10 mouse cellular contexts compared by ENCODE assay signal in the genomic region with DNA sequence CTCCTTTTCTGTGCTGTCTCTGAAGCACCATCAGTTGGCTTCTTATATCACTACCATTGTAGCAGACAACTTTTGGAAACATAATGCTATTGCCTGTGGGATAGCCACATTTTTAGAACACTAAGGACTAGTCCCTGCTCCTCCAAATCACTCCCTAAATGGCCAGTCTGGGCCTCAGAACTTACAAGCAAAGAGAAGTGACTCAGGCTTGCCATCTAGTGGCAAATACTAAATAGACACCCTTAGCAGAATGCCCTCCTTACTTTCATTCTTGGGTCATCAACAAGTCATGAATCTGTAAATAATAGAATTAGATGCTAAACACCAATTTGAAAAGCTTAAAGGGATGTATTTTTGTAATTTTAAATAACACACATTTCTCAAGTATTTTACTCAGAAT. TPM values are rescaled to one million over a fixed set of nuclear protein-coding genes. Genes with fewer than 3 reads are reported as not detected.
A peak's percentile ranks its signal among the peaks of the same experiment; 100 is the strongest.
DNase-seq lines count a peak whose midpoint lies in the region; ATAC-seq and TF ChIP-seq lines count a peak whose summit lies in the region.
"Had no signal": no experiment of that assay in that cellular context is flagged by ENCODE, and none has a peak within 500 bp of the region (broad histone marks: within the 10 kb centered on the region; RNA-seq: fewer than 3 reads in every experiment).

No protein-coding gene starts in this region.

- no peak overlapping the region for H3K27ac ChIP-seq in kidney, embryonic 14.5 days (ENCODE audit: low read depth, low read length)
- no peak overlapping the region for H3K27ac ChIP-seq in thymus, adult 2 months (ENCODE audit: control insufficient read depth, insufficient read depth, low read length)

- no peak overlapping the region for H3K9ac ChIP-seq in kidney, embryonic 14.5 days (ENCODE audit: low read depth, low read length)

- no peaks in the 10 kb centered on the region for H3K36me3 ChIP-seq in kidney, embryonic 14.5 days (ENCODE audit: control insufficient read depth, insufficient read depth, low read length)
- no peaks in the 10 kb centered on the region for H3K36me3 ChIP-seq in thymus, adult 2 months (ENCODE audit: control insufficient read depth, insufficient read depth, low read length)

- no peak for TF ChIP-seq POLR2A in thymus, adult 2 months (IDR thresholded peaks at IDR 0.05; ENCODE audit: control insufficient read depth, extremely low read depth, insufficient read depth, low read length, poor library complexity)

- peak; percentile 87; the same call in 1 of the 2 replicates for ATAC-seq in common myeloid progenitor, adult 5-6 weeks (replicated peaks; ENCODE audit: low read depth, poor library complexity, severe bottlenecking)
- 0 out of 2 replicates have a peak, but pooled peaks have one; percentile 66 for ATAC-seq in kidney, embryonic 14.5 days (ENCODE audit: low FRiP score, low TSS enrichment)

- DNase-seq in left cerebral cortex, adult 18-20 months (ENCODE audit: low spot score in 2 of 2) = peak; percentile 34 to 35
- no peak for DNase-seq in left cerebral cortex, postnatal 36 days (ENCODE audit: low spot score in 2 of 2)
- peak; percentile 77 for DNase-seq in MN1 (ENCODE audit: low spot score)
- peak; percentile 5 for DNase-seq in naive thymus-derived CD4-positive, alpha-beta T cell, adult 2 months (ENCODE audit: low read depth)
- no peak for DNase-seq in urinary bladder, postnatal 36 days (ENCODE audit: low spot score in 2 of 2)
- no peak for DNase-seq in thymus, adult 2 months

- H3K27me3 ChIP-seq in kidney, embryonic 14.5 days (ENCODE audit: control insufficient read depth, insufficient read depth, low read length) = no peaks in the 10 kb centered on the region
- no peaks in the 10 kb centered on the region for H3K27me3 ChIP-seq in thymus, adult 2 months (ENCODE audit: control insufficient read depth, insufficient read depth, low read length)

- H3K4me2 ChIP-seq in kidney, embryonic 14.5 days (replicated peaks; ENCODE audit: low read depth, low read length) = no peak overlapping the region

- no peak for TF ChIP-seq CTCF in thymus, adult 2 months (IDR thresholded peaks at IDR 0.05; ENCODE audit: borderline replicate concordance, control insufficient read depth, extremely low read depth, insufficient read depth, low read length, poor library complexity)

- H3K4me1 ChIP-seq in kidney, embryonic 14.5 days (ENCODE audit: control insufficient read depth, insufficient read depth, low read length) = no peaks in the 10 kb centered on the region
- no peaks in the 10 kb centered on the region for H3K4me1 ChIP-seq in thymus, adult 2 months (replicated peaks; ENCODE audit: control insufficient read depth, insufficient read depth, low read length)

- intact Hi-C loops in left cerebral cortex, postnatal 36 days (cut with DNase I) = loop anchor here (2.0 to 5.0 kb wide), 2 partner anchors 58 to 99 kb away; no protein-coding TSS in a partner anchor

- H3K4me3 ChIP-seq in kidney, embryonic 14.5 days (ENCODE audit: low read length) = no peak overlapping the region
- no peak overlapping the region for H3K4me3 ChIP-seq in thymus, adult 2 months (ENCODE audit: control insufficient read depth, insufficient read depth, low read length)
- H3K4me3 ChIP-seq: erythroblast, embryonic 14.5 days had no signal

- H3K9me3 ChIP-seq in kidney, embryonic 14.5 days (ENCODE audit: control insufficient read depth, low read length) = no peaks in the 10 kb centered on the region

RNA-seq across cellular contexts. Expression of a gene that starts 4.7 kb away (rescaled TPM):
- total RNA-seq in left cerebral cortex, adult 18-20 months (2021) = 10 to 100 TPM; 74.3 to 76.2 TPM
- 10 to 100 TPM; 63.0 to 84.3 TPM for total RNA-seq in left cerebral cortex, postnatal 36 days (2021)
- not detected in 2 replicates for total RNA-seq in common myeloid progenitor, adult 5-6 weeks (2017)
- polyA plus RNA-seq in kidney, embryonic 14.5 days (2014; fragmentation: Nextera tagmentation; extraction: Ambion mirVana) = 0.06 and 0.07 TPM in 2 replicates
- 0.05 and 0.08 TPM in 2 replicates for polyA plus RNA-seq in thymus, adult 2 months (2012; rRNA removed)
- polyA plus RNA-seq: erythroblast, embryonic 14.5 days had no signal

RNA-seq across cellular contexts. Expression of a gene that starts 8.0 kb away (rescaled TPM):
- total RNA-seq in left cerebral cortex, adult 18-20 months (2021) = 10 to 100 TPM; 17.1 to 28.3 TPM
- total RNA-seq in left cerebral cortex, postnatal 36 days (2021) = 10 to 100 TPM; 20.7 to 26.6 TPM
- not detected in 2 replicates for total RNA-seq in common myeloid progenitor, adult 5-6 weeks (2017)
- polyA plus RNA-seq in kidney, embryonic 14.5 days (2014; fragmentation: Nextera tagmentation; extraction: Ambion mirVana) = not detected in 2 replicates
- polyA plus RNA-seq in thymus, adult 2 months (2012; rRNA removed) = not detected in 2 replicates
- polyA plus RNA-seq: erythroblast, embryonic 14.5 days; lung, embryonic 16.5 days had no signal

Comparison
In these comparisons a context has a peak if more than half of its experiments do, and no peak if none do; other contexts are left out.
1. DNase-seq: peak in left cerebral cortex, adult 18-20 months (2 of 2), MN1 (single experiment) and naive thymus-derived CD4-positive, alpha-beta T cell, adult 2 months (single experiment); none in left cerebral cortex, postnatal 36 days (0 of 2), urinary bladder, postnatal 36 days (0 of 2) and thymus, adult 2 months (single experiment).
2. RNA of a gene that starts 4.7 kb away (total RNA-seq): 63.0 to 84.3 TPM in left cerebral cortex, postnatal 36 days and 74.3 to 76.2 TPM in left cerebral cortex, adult 18-20 months; not detected in common myeloid progenitor, adult 5-6 weeks; every median in the first group is over 10 times any median in the second.
3. RNA of a gene that starts 8.0 kb away (total RNA-seq): 17.1 to 28.3 TPM in left cerebral cortex, adult 18-20 months and 20.7 to 26.6 TPM in left cerebral cortex, postnatal 36 days; not detected in common myeloid progenitor, adult 5-6 weeks; every median in the first group is over 10 times any median in the second.